Mouse (Mus musculus) heart, embryonic 15.5 days (tissue): Measurements from ENCODE around the gene Limd1. TPM values are rescaled to one million over a fixed set of nuclear protein-coding genes. Genes with fewer than 3 reads are reported as not detected.
A peak's percentile ranks its signal among the peaks of the same experiment; 100 is the strongest.

ENCODE experiments used
- ATAC-seq: fragments of 200-750 bp; cut with Nextera tagmentation; replicated peaks from 2 replicates; pipeline ENCODE4 v1.8.0; 2017; ENCODE audit warnings: low read depth, moderate TSS enrichment; ENCODE audit not compliant: insufficient number of reproducible peaks, insufficient read depth, low FRiP score
- H3K27ac ChIP-seq: fragments of 300-500 bp; sonication (generic); 2 replicates; pipeline ENCODE4 v1.5.1; 2015; ENCODE audit warnings: mild to moderate bottlenecking, inconsistent platforms
- H3K27me3 ChIP-seq: fragments of 300-500 bp; sonication (generic); 2 replicates; pipeline ENCODE4 v1.6.1; 2015; ENCODE audit warnings: inconsistent platforms
- H3K36me3 ChIP-seq: fragments of 300-500 bp; sonication (generic); 2 replicates; pipeline ENCODE4 v1.6.1; 2015; ENCODE audit warnings: mild to moderate bottlenecking, inconsistent platforms
- H3K4me1 ChIP-seq: fragments of 300-500 bp; sonication (generic); replicated peaks from 2 replicates; pipeline ENCODE4 v1.6.1; 2015; ENCODE audit warnings: inconsistent platforms
- H3K4me2 ChIP-seq: fragments of 300-500 bp; sonication (generic); 2 replicates; pipeline ENCODE4 v1.6.1; 2015; ENCODE audit warnings: inconsistent platforms, mild to moderate bottlenecking, moderate library complexity
- H3K4me3 ChIP-seq: fragments of 300-500 bp; sonication (generic); 2 replicates; pipeline ENCODE4 v1.5.1; 2015; ENCODE audit warnings: mild to moderate bottlenecking, inconsistent platforms
- H3K9ac ChIP-seq: fragments of 300-500 bp; sonication (generic); 2 replicates; pipeline ENCODE4 v1.6.1; 2015; ENCODE audit warnings: mild to moderate bottlenecking, inconsistent platforms
- H3K9me3 ChIP-seq: fragments of 300-500 bp; sonication (generic); replicated peaks from 2 replicates; pipeline ENCODE4 v1.6.1; 2016; ENCODE audit warnings: inconsistent platforms
- WGBS: fragments of 180-500 bp; shearing (Covaris S2); methylation state at CpG from one replicate; pipeline ENCODE4 v1.1.7; 2015; ENCODE audit warnings: mixed read lengths; 5-methylcytosine and 5-hydroxymethylcytosine counted together
- polyA plus RNA-seq: library from polyadenylated mRNA; unstranded; fragments of >200 nt; fragmentation: Nextera tagmentation; extraction: Ambion mirVana; gene quantifications from 2 replicates; pipeline ENCODE4 v1.2.1, GENCODE M21; 2015

Limd1 gene
- polyA plus RNA-seq, 1 experiment from 2014 or later: 50.3 TPM

DNA sequence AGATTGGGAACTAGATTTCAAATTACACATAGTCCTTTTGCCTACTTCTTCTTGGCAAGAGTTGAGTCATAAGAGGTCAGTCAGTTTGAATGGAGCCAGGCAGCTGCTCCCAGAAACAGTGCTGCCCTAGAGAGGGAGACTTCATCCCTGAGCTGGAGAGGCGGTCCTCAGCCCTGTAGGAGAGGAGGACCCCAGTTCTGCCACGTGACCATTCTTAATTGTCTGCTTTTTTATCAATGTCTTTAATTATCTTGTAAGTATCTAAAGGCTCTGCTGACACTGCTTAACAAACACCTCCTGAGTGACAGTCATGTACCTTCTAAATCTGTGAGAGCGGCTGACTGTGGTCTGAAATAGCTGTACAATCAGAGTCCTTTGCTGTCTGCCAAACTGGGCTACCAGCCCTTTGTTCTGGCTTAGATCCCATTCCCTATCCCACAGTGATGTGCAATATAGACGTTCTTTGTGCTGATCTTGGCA is 11.3 kb upstream of the Limd1 start:
- peaks cover 4% of the 10 kb centered on the region; the same call in 1 of the 2 replicates for H3K36me3 ChIP-seq
- no peaks in the 10 kb centered on the region for H3K27me3 ChIP-seq
- peak; percentile 85 for ATAC-seq
- peaks cover 30% of the 10 kb centered on the region for H3K4me1 ChIP-seq
- 36% methylated on average over 4 of the region's 4 CpGs for WGBS
- peak overlapping the region; percentile 81 for H3K27ac ChIP-seq
- H3K4me2 ChIP-seq: 0 out of 2 replicates have a peak overlapping the region, but pooled peaks have one; percentile 2
- no peaks in the 10 kb centered on the region for H3K9me3 ChIP-seq
- H3K4me3 ChIP-seq: no peak overlapping the region
- no peak overlapping the region for H3K9ac ChIP-seq

DNA sequence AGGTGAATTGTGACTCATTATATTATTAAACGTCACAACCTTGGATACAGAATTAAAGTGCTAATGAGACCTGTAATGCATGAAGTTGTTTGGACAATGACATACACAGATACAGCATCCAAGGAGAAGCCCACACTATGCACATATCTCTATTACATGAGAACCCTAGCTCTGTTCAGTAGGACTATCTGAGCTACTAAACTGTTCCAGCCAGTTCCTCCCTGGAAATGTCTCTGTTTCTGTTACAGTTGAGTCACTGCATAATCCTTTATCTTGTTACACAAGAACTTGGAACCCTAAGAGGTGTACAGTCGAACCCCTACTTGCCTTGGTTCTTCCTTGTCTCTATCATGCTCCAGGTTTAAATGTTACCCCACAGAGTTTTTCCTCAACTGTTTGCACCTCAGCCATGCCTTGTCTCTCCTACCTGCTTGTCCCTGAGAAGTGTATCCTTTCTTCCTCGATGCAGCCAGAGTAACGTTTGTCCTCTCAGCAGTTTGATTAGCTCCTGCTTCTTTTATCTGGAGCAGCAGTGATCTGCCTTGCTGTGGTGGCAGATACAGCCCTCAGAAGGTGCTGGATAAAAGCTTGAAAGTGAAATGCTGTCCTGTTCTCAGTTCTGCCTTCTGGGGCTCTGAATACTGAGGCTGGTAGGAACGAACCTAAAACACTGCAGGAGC is 10.0 kb upstream of the Limd1 start:
- peak overlapping the region; percentile 81 for H3K27ac ChIP-seq
- H3K4me1 ChIP-seq: peaks cover 30% of the 10 kb centered on the region
- WGBS: 52% methylated on average over 5 of the region's 5 CpGs
- no peak overlapping the region for H3K4me3 ChIP-seq
- no peak overlapping the region for H3K4me2 ChIP-seq
- no peaks in the 10 kb centered on the region for H3K9me3 ChIP-seq
- H3K36me3 ChIP-seq: peaks cover 3% of the 10 kb centered on the region; the same call in 1 of the 2 replicates
- ATAC-seq: no peak
- H3K27me3 ChIP-seq: no peaks in the 10 kb centered on the region
- no peak overlapping the region for H3K9ac ChIP-seq

- peak overlapping the region; percentile 81 for H3K27ac ChIP-seq
- no peak for ATAC-seq
Measured at GRCm38 (mm10) chr9:123469087-123469486, 9.4 kb upstream of the Limd1 start.

GRCm38 (mm10) chr9:123473377-123473776 is 5.1 kb upstream of the Limd1 start:
- Histone ChIP-seq H3K27ac (peak overlapping the region; percentile 9; the same call in 1 of the 2 replicates), H3K9ac (no peak overlapping the region), H3K4me1 (peaks cover 21% of the 10 kb centered on the region), H3K4me2 (no peak overlapping the region), H3K9me3 (no peaks in the 10 kb centered on the region), H3K27me3 (no peaks in the 10 kb centered on the region), H3K4me3 (no peak overlapping the region), H3K36me3 (no peaks in the 10 kb centered on the region)
- no peak for ATAC-seq

More at GRCm38 (mm10) chr9:123469087-123469486, 9.4 kb upstream of the Limd1 start:
- Histone ChIP-seq H3K27me3 (no peaks in the 10 kb centered on the region), H3K9me3 (no peaks in the 10 kb centered on the region), H3K4me1 (peaks cover 30% of the 10 kb centered on the region), H3K36me3 (no peaks in the 10 kb centered on the region), H3K9ac (no peak overlapping the region), H3K4me2 (no peak overlapping the region), H3K4me3 (no peak overlapping the region)

GRCm38 (mm10) chr9:123475569-123475968 is 2.9 kb upstream of the Limd1 start:
- WGBS: 72% methylated on average over 1 of the region's 1 CpGs
- peak overlapping the region; percentile 45 for H3K27ac ChIP-seq

DNA sequence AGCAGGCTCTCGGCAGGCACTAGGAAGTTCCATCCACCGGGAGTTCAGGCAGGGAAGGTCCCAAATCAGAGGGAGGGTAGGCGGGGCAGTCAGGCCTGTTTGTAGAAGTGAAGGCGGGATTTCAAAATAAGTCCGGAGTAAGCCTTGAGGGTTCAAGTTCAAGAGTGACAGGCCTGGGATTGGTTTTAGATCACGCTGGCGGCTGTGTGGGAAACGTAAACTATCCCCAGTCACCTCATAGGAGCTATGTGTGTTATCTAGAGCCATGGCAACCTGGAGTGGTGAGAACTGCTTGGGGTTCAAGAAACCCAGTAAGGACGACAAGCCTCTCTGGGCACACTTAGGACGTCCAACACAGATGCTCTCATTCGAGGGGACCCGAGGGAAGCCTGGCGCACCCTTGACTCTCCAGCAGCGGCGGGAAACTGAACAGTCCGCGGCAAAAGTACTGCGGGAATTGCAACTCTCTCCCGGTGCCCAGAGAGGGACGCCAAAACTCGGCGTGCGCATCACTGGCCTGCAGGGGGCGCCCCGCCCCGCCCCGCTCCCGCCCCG is 398 bp upstream of the Limd1 start:
- Histone ChIP-seq H3K4me2 (peak overlapping the region; percentile 96), H3K9ac (peak overlapping the region; percentile 46), H3K27me3 (no peaks in the 10 kb centered on the region), H3K27ac (peak overlapping the region; percentile 82), H3K9me3 (no peaks in the 10 kb centered on the region), H3K36me3 (peaks cover 5% of the 10 kb centered on the region; the same call in 1 of the 2 replicates), H3K4me1 (peaks cover 51% of the 10 kb centered on the region), H3K4me3 (peak overlapping the region; percentile 51)
- peak; percentile 62 for ATAC-seq
- 2% methylated on average over 19 of the region's 29 CpGs for WGBS

More at GRCm38 (mm10) chr9:123475569-123475968, 2.9 kb upstream of the Limd1 start:
- Histone ChIP-seq H3K4me1 (peaks cover 25% of the 10 kb centered on the region), H3K9me3 (no peaks in the 10 kb centered on the region), H3K36me3 (no peaks in the 10 kb centered on the region), H3K9ac (no peak overlapping the region), H3K27me3 (no peaks in the 10 kb centered on the region), H3K4me2 (no peak overlapping the region), H3K4me3 (no peak overlapping the region)
- ATAC-seq: no peak

GRCm38 (mm10) chr9:123479196-123479669 is 727 bp downstream of the Limd1 start:
- peaks cover 62% of the 10 kb centered on the region for H3K4me1 ChIP-seq
- no peak; the same call in 1 of the 2 replicates for ATAC-seq

DNA sequence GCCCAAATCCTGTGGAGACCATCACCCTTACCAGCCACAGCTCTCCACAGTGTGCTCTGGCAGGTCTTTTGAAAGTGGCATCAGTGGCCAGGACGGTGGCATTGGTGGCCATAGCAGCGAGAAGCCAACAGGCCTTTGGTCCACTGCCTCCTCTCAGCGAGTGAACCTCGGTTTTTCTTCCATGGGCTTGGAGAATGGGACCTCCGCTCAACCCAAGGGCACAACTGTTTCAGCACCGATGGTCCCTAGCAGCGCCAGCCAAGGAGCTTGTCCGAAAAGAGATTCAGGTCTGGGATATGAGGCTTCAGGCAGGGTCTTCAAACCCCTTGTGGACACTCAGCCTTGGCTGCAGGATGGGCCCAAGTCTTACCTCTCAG is 1.4 kb downstream of the Limd1 start:
- H3K4me1 ChIP-seq: peaks cover 68% of the 10 kb centered on the region
- peak overlapping the region; percentile 96 for H3K4me2 ChIP-seq
- H3K36me3 ChIP-seq: peaks cover 10% of the 10 kb centered on the region

More at GRCm38 (mm10) chr9:123479196-123479669, 727 bp downstream of the Limd1 start:
- Histone ChIP-seq H3K4me3 (peak overlapping the region; percentile 68), H3K36me3 (peaks cover 5% of the 10 kb centered on the region; the same call in 1 of the 2 replicates), H3K27ac (peak overlapping the region; percentile 93), H3K27me3 (no peaks in the 10 kb centered on the region), H3K4me2 (peak overlapping the region; percentile 96), H3K9me3 (no peaks in the 10 kb centered on the region), H3K9ac (peak overlapping the region; percentile 79)
- 8% methylated on average over 17 of the region's 17 CpGs for WGBS

GRCm38 (mm10) chr9:123480253-123480921 is 1.9 kb downstream of the Limd1 start:
- Histone ChIP-seq H3K27ac (0 out of 2 replicates have a peak overlapping the region, but pooled peaks have one; percentile 20), H3K27me3 (no peaks in the 10 kb centered on the region), H3K9me3 (no peaks in the 10 kb centered on the region), H3K4me1 (peaks cover 67% of the 10 kb centered on the region), H3K4me3 (peak overlapping the region; percentile 68), H3K4me2 (peak overlapping the region; percentile 96), H3K9ac (peak overlapping the region; percentile 79), H3K36me3 (peaks cover 12% of the 10 kb centered on the region)
- no peak for ATAC-seq
- 59% methylated on average over 18 of the region's 18 CpGs for WGBS

More for the DNA sequence above, 1.4 kb downstream of the Limd1 start:
- ATAC-seq: no peak
- peak overlapping the region; percentile 79 for H3K9ac ChIP-seq
- WGBS: 79% methylated on average over 8 of the region's 8 CpGs
- no peaks in the 10 kb centered on the region for H3K27me3 ChIP-seq
- peak overlapping the region; percentile 68 for H3K4me3 ChIP-seq
- H3K27ac ChIP-seq: no peak overlapping the region
- H3K9me3 ChIP-seq: no peaks in the 10 kb centered on the region

DNA sequence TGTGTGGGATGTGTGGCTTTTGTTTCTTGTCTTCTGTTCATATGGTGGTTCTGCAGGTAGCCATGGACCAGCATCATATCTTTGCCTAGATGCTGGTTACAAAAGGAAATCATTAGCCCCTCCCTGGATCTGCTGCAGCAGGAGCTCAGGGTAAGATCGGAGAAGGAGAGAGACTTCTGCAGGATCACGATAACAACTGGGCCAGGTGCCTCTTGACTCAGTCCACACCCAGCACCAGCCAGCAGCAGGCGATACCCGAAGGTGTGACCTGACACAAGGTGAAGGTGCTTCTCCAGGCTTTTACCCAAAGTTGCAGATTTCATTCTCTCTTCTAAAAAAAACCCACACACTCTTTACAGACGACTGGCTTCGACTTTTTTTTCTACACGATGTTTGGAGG is 2.6 kb downstream of the Limd1 start:
- Histone ChIP-seq H3K27ac (no peak overlapping the region), H3K36me3 (peaks cover 12% of the 10 kb centered on the region), H3K9me3 (no peaks in the 10 kb centered on the region), H3K4me3 (peak overlapping the region; percentile 68), H3K27me3 (no peaks in the 10 kb centered on the region), H3K9ac (0 out of 2 replicates have a peak overlapping the region, but pooled peaks have one; percentile 79), H3K4me2 (peak overlapping the region; percentile 96), H3K4me1 (peaks cover 72% of the 10 kb centered on the region)
- WGBS: 39% methylated on average over 7 of the region's 7 CpGs
- ATAC-seq: no peak

- Histone ChIP-seq H3K9ac (0 out of 2 replicates have a peak overlapping the region, but pooled peaks have one; percentile 21), H3K27ac (peak overlapping the region; percentile 30; the same call in 1 of the 2 replicates), H3K4me3 (0 out of 2 replicates have a peak overlapping the region, but pooled peaks have one; percentile 68), H3K27me3 (no peaks in the 10 kb centered on the region), H3K4me1 (peaks cover 82% of the 10 kb centered on the region), H3K9me3 (no peaks in the 10 kb centered on the region), H3K36me3 (peaks cover 15% of the 10 kb centered on the region), H3K4me2 (peak overlapping the region; percentile 96)
- 66% methylated on average over 1 of the region's 1 CpGs for WGBS
- no peak for ATAC-seq
Measured at GRCm38 (mm10) chr9:123483598-123483997, 5.1 kb downstream of the Limd1 start.
